ENCODE assay signal across 8 mouse cellular contexts in genomic region chr5:118880546-118880945, GRCm38 (mm10).
DNase-seq lines count a peak whose midpoint lies in the region; ATAC-seq lines count a peak whose summit lies in the region.

No protein-coding gene starts in this region.

- no peak overlapping the region for H3K27ac ChIP-seq in neural tube, embryonic 11.5 days (ENCODE audit: low read depth, low read length)
- H3K27ac ChIP-seq in embryonic facial prominence, embryonic 10.5 days (replicated peaks) = peak overlapping the region; percentile 79
- H3K27ac ChIP-seq in intestine, embryonic 15.5 days = no peak overlapping the region

- H3K4me1 ChIP-seq in neural tube, embryonic 11.5 days (ENCODE audit: control insufficient read depth, insufficient read depth, low read length) = no peaks in the 10 kb centered on the region
- peaks cover 42% of the 10 kb centered on the region for H3K4me1 ChIP-seq in embryonic facial prominence, embryonic 10.5 days
- H3K4me1 ChIP-seq in intestine, embryonic 15.5 days (replicated peaks) = no peaks in the 10 kb centered on the region

- H3K4me2 ChIP-seq in neural tube, embryonic 11.5 days (ENCODE audit: low read depth) = 0 out of 2 replicates have a peak overlapping the region, but pooled peaks have one; percentile 5
- H3K4me2 ChIP-seq in intestine, embryonic 15.5 days (replicated peaks) = no peak overlapping the region

- no peak overlapping the region for H3K9ac ChIP-seq in neural tube, embryonic 11.5 days (ENCODE audit: low read length)
- no peak overlapping the region for H3K9ac ChIP-seq in intestine, embryonic 15.5 days

- H3K27me3 ChIP-seq in neural tube, embryonic 11.5 days (ENCODE audit: control insufficient read depth, insufficient read depth, low read length) = peaks cover 25% of the 10 kb centered on the region
- H3K27me3 ChIP-seq in embryonic facial prominence, embryonic 10.5 days (replicated peaks; ENCODE audit: low read depth, poor library complexity, severe bottlenecking) = peaks cover 39% of the 10 kb centered on the region
- peaks cover 4% of the 10 kb centered on the region; the same call in 1 of the 2 replicates for H3K27me3 ChIP-seq in intestine, embryonic 15.5 days (replicated peaks)

- no peak for ATAC-seq in neural tube, embryonic 11.5 days (ENCODE audit: insufficient read depth, low FRiP score, low TSS enrichment)
- peak; percentile 42; the same call in 1 of the 2 replicates for ATAC-seq in intestine, embryonic 15.5 days

- WGBS in neural tube, embryonic 11.5 days = 77% methylated on average over 9 of the region's 9 CpGs
- 65% methylated on average over 9 of the region's 9 CpGs for WGBS in embryonic facial prominence, embryonic 10.5 days
- WGBS in intestine, embryonic 15.5 days = 62% methylated on average over 9 of the region's 9 CpGs

- no peak for DNase-seq in neural tube, embryonic 11.5 days (ENCODE audit: low spot score)
- DNase-seq in neural tube, embryonic 10.5 days (ENCODE audit: extremely low spot score, low spot score) = no peak
- DNase-seq in embryonic facial prominence, embryonic 10.5 days (ENCODE audit: low spot score) = no peak
- DNase-seq in lung, postnatal 36 days = peak; percentile 55
- no peak for DNase-seq in right cerebral cortex, postnatal 36 days (ENCODE audit: low spot score in 2 of 2)
- DNase-seq in right cerebral cortex, postnatal 4 days = no peak
- no peak for DNase-seq in thymus, postnatal 36 days

- no peak overlapping the region for H3K4me3 ChIP-seq in neural tube, embryonic 11.5 days (ENCODE audit: low read depth, low read length)
- H3K4me3 ChIP-seq in embryonic facial prominence, embryonic 10.5 days = no peak overlapping the region
- H3K4me3 ChIP-seq in intestine, embryonic 15.5 days (replicated peaks) = no peak overlapping the region

- H3K36me3 ChIP-seq in neural tube, embryonic 11.5 days (ENCODE audit: control insufficient read depth, insufficient read depth, low read length) = no peaks in the 10 kb centered on the region
- H3K36me3 ChIP-seq in embryonic facial prominence, embryonic 10.5 days (replicated peaks) = no peaks in the 10 kb centered on the region
- H3K36me3 ChIP-seq in intestine, embryonic 15.5 days = no peaks in the 10 kb centered on the region

- H3K9me3 ChIP-seq in neural tube, embryonic 11.5 days (ENCODE audit: control insufficient read depth, low read length) = no peaks in the 10 kb centered on the region
- H3K9me3 ChIP-seq in embryonic facial prominence, embryonic 10.5 days = 0 out of 2 replicates have a peak, but pooled peaks cover 2% of the 10 kb centered on the region
- H3K9me3 ChIP-seq in intestine, embryonic 15.5 days = no peaks in the 10 kb centered on the region
